Mouse (Mus musculus) brain, embryonic 14.5 days (tissue): ENCODE measurements at regions not wholly inside any gene's neighbourhood (a gene's known extent, or its start where the extent isn't known, plus 50 kb on each side); places are given as distances from the start of the nearest gene placed in this dataset.
"Not testable (repeated sequence)": the region's sequence is repeated elsewhere in the genome, so short reads cannot be mapped to it uniquely, and the experiment has no call there.

Source experiments
- DNase-seq: peaks from one replicate; pipeline ENCODE4 v3.0.0-alpha.2; 2011; ENCODE audit warnings: low read depth
- CTCF ChIP-seq: fragments of 200-500 bp; IDR thresholded peaks from 2 replicates; pipeline ENCODE4 v1.5.1; 2012; ENCODE audit warnings: inconsistent platforms, mild to moderate bottlenecking, moderate library complexity, borderline replicate concordance; ENCODE audit not compliant: insufficient read depth, insufficient read length; ENCODE audit errors: extremely low read depth
- POLR2A ChIP-seq: fragments of 200-500 bp; IDR thresholded peaks from 2 replicates; pipeline ENCODE4 v1.6.1; 2012; ENCODE audit warnings: mild to moderate bottlenecking, inconsistent platforms, borderline replicate concordance; ENCODE audit not compliant: poor library complexity, insufficient read depth, insufficient read length, severe bottlenecking; ENCODE audit errors: extremely low read depth

DNA sequence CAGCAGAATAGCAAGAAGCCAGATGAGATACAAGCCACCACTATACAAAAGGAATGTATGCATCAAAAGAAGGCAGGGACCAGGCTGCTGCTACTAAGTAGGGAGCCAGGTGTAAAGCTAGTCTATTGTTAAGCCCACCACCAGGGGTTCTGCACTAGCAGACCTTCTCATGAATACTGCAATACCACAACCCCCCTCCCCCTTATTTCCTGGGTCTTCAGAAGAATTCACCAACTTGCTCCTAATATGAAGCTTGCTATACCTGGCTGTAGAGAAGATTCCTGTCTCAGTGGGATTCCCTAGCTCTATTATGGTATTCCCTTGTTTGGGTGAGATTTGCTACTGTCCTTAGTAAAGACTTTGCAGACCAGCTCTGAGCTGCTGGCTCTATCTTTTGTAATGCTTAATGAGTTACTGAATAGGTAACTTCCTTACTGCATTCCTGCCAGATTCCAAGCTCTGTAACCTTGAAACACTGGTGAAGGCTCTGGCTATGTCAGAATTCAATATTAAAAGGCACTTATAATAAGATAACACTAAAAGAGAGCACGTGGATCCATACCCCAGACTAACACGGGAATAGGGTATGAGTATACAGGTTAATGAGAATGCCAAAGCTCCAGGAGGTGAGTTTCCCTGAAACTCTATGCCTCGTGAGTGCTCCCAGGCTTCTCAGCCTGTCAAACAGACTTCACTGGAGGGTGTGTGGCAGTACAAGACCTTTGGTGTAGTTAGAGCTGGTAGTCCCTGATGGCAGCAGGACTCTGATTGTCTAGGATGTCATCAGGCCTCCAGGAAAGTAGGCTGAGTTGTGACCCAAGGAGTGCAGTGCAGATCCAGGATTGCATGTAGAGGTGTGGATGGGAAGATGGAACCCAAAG is 455.5 kb downstream of the Plxdc2 start:
- DNase-seq = not testable (repeated sequence)

DNA sequence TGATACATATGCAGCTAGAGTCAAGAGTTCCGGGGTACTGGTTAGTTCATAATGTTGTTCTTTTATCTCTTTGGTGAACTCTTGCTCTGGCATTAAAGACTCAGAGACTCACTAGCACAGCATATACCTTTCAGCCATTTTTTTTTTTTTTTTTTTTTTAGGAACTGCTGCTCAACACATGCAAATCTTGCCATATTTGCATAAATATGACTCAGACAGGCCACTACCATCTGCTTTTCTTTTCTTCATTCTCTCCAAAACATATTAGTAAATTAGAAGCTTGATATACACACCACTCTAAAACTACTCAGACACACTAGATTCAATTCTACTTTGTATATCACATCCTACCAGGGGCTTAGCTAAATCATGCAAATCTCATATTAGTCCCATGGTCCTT is 464.3 kb downstream of the Plxdc2 start:
- DNase-seq = no peak
- TF ChIP-seq POLR2A = no peak

DNA sequence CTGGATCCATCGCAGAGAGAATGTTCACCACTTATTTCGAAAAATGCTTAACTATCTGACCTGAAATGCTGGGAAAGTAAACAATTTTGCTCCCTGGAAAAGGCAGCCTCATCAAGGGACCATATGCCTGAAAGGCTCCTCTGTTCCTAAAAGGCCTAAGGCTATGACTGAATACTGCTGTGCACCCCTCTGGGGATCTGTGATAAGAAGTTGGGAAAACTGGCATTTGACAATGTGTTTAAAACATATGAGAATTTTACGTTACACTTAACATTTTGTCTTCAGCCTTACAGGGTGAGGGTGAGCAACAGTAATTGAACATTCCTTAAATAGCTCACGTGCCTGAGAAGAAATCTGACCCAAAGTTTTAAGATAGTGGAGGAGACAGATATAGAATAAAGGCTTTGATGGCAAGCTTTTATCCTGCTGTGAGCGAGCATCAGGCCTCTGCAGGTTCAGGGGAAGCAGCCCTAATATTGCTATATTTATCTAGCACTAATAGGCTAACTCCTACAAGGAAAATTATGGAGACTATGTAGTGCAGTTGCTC is 468.7 kb downstream of the Plxdc2 start:
- no peak for TF ChIP-seq CTCF
- TF ChIP-seq POLR2A = no peak

DNA sequence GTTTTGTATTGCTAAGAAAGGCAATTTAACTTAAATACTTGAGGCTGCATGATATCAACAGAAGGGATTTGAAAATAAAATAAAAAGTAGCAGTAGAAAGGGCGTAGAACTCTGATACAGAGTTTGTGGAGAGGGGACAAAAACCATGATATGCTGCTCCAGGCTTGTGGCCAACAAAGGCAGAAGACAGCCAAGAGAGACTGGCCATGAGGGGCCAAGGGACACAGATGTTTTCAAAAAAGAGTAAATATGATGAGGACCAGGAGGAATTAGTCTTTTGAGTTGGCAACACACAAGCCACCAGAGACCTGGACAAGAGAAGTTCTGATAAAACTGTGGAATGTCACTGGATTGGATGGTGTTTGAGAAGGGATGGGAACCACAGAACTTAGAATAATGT is 471.2 kb downstream of the Plxdc2 start:
- DNase-seq = no peak
- TF ChIP-seq POLR2A (no peak), CTCF (no peak)

More for the DNA sequence above, 468.7 kb downstream of the Plxdc2 start:
- no peak for DNase-seq

DNA sequence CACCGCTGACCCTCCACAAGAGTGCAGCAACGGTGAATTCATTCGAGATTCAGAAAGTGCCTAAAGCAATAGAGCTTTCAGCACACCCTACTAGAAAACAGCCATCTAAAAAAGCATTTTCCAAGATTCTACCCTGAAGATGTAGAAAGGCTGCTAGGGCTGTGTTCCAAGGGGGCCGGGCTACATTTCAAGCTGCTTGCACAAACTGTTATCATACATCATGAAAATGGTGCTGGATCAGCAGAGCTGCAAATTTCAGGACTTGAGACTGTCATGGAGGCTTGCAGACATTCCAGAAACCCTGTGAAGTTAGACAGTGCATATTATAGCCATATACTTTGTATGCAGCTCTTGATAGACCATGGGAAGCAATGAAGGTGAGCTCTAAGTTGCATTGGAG is 479.9 kb downstream of the Plxdc2 start:
- no peak for DNase-seq
- no peak for TF ChIP-seq POLR2A
- no peak for TF ChIP-seq CTCF

DNA sequence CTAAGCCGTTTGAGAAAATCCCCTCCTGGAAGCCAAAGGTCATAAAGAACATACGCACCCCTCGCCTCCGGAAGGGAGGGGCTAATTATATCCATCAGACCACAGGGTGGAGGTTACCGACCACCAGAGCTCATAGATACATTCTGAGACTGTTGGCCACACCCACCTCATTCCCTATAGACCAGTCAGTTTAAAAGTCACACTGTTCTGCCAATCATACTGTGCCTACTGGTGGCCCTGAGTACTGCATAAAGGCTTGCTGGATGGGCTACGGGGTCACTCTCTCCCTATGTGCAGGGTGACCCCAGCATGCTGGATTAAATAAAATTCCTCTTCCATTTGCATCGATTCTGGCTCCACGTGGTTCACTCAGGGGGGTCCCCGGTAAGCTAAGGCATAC is 482.6 kb downstream of the Plxdc2 start:
- no peak for DNase-seq
- TF ChIP-seq POLR2A (no peak), CTCF (no peak)

DNA sequence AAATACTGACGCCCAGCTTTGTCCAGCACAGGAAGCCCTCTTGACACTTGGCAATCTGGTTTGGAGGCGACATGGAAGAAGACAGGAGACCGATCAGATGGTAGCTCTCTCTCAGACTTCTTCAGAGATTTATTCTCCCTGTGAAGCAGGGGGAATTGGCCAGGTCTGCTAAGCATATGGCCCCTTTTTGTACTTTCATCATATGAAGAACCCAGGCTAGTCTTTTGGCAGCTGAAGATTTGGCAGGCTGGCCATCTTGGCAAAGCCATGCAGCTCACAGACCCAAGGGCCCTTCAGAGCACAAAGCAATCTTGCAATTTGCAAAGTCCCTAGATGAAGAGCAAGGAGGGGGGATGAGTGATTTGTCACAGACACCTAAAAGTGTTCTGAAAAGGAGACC is 493.8 kb downstream of the Plxdc2 start:
- TF ChIP-seq POLR2A (no peak), CTCF (no peak)
- DNase-seq = peak; percentile 84

DNA sequence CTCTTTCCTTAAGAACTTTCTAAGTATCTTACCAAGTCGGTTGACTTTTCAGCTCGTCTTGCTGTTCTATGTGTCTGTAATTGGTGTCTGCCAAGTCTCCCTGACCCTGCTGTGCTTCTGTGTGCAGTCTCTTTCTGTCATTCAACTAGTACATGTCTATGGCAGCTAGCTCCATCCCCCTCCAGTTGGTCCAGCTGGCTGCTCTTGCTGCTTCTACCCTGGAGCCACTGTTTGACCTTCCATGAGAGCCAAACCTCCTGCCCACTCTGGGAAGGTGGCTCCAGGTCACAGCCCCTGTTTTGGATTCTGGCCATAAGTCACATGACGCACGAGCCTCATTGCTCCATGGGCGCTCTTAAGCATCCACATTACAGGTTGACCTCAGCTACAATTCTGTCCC is 504.0 kb downstream of the Plxdc2 start:
- DNase-seq = no peak
- TF ChIP-seq CTCF (no peak), POLR2A (no peak)

DNA sequence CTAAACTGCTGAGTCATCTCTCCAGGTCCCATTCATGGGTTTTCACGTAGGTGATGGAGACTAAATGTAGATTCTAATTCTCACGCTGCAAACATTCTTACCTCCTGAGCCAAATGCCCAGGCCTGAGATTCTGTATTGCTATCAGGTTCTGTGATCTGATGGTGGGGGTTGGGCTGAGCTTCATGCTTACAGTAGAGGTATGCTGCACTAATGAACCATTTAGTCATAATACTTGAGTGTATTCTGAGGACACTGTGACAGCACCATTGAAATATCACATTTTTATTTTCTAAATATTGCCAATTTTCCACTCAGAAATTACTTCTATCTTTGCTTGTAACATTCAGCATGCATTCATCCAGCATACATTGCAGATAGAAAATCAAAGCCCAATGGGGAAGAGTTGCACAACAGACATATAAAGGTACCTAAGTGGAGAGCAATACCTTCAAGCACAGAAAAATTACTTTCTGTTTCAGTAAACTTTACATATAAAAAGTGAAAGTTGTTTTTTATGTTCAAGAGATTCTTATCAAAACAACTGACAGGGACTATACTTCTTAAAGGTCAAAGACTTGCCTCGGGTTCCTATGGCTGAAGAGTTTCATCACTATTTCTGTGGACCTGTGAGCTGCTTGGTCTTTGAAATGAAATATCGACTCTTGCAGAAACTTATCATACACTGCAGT is 510.2 kb downstream of the Plxdc2 start:
- no peak for DNase-seq
- TF ChIP-seq CTCF = no peak
- TF ChIP-seq POLR2A = no peak

DNA sequence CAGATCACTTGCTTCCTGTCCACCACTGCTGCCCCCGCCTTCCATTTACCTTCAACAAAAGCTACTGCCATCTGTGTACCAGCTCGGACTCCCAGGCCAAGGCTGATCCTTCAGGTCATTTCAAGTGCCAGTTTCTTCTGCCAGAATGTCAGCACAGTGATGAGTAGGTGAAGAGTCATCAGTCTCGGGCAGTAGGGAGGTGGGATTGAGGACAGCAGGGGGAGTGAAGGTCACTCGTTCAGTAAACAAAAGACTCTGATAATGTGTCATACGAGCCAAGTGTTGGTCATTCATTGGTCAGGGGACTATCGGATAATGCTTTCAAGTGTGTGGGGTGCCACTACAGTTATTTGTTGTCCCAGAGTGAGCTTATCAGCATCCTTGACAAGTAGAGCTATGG is 536.3 kb downstream of the Plxdc2 start:
- not testable (repeated sequence) for DNase-seq

DNA sequence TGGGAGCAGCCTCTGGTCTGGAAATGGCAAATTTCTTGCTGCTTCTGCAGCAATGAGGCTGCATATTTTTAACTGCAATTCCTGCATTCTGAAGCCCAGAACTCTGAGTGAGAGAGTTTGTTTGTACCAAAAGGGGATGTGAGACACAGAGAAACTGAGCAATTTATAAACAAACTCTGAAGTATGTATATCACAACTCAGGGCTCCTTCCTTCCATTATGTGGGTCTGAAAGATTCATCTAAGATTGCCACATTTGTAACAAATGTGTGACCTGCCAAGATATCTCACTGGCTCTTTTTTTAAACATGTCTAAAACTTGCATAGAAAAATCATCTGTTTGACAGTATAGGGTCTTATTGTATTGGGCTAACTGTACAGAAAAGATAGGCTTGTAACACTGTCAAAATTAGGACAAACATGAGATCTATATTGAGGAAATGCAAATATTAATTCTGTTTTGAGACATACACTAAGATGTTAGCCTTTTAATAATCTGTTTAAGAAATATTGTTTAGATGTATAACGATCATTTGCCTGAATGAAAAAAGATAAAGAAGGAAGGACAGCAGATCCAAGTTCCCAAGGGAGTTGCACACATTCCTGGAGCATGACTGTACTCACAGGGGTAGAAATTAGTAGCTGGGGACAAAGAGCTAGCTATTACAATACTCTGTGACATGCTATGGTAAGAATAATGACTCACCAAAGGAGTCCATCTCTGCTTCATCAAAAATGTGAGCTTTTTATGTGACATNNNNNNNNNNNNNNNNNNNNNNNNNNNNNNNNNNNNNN is 553.3 kb downstream of the Plxdc2 start:
- no peak for DNase-seq
- no peak for TF ChIP-seq CTCF

DNA sequence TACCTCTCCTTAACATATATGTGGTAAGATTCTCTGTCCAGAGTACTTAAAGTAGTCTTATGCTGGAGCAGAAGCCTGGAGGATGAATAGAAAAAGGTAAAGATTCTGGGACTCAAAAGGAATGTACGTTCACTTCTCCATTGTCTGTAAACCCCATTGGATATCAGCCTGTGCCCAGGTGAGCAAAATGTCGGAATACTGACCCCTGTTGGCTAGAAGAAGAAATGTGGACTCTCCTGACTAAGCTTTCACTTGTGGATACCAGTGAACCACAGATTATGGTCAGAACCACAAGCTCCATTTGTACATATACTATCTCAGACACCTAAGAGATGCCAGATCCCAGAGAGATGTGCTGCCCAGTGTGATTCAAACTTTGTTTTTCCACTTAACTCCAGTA is 558.5 kb downstream of the Plxdc2 start:
- TF ChIP-seq CTCF (peak; percentile 42; the same call in 1 of the 2 replicates), POLR2A (no peak)
- DNase-seq = peak; percentile 24
